Mouse (Mus musculus) thymus, adult 2 months (tissue): Measurements from ENCODE around the gene Uvssa. TPM values are rescaled to one million over a fixed set of nuclear protein-coding genes. Genes with fewer than 3 reads are reported as not detected.

ENCODE experiments used
- DNase-seq: peaks from one replicate; pipeline ENCODE4 v3.0.0; 2021
- H3K27ac ChIP-seq: fragments of 200-500 bp; 2 replicates; pipeline ENCODE4 v1.5.1; 2012; ENCODE audit warnings: low read length, control low read depth; ENCODE audit not compliant: control insufficient read depth, insufficient read depth
- H3K27me3 ChIP-seq: fragments of 200-500 bp; 2 replicates; pipeline ENCODE4 v1.6.1; 2012; ENCODE audit warnings: mild to moderate bottlenecking, low read length, moderate library complexity, mixed read lengths; ENCODE audit not compliant: control insufficient read depth, insufficient read depth
- H3K36me3 ChIP-seq: fragments of 200-500 bp; 2 replicates; pipeline ENCODE4 v1.6.1; 2012; ENCODE audit warnings: mild to moderate bottlenecking, low read length, moderate library complexity; ENCODE audit not compliant: control insufficient read depth, insufficient read depth
- H3K4me1 ChIP-seq: fragments of 200-500 bp; replicated peaks from 2 replicates; pipeline ENCODE4 v1.6.1; 2012; ENCODE audit warnings: low read length; ENCODE audit not compliant: control insufficient read depth, insufficient read depth
- H3K4me3 ChIP-seq: fragments of 200-500 bp; 2 replicates; pipeline ENCODE4 v1.5.1; 2012; ENCODE audit warnings: mild to moderate bottlenecking, low read length, control low read depth, moderate library complexity; ENCODE audit not compliant: control insufficient read depth, insufficient read depth
- CTCF ChIP-seq: fragments of 200-500 bp; IDR thresholded peaks from 2 replicates; pipeline ENCODE4 v1.5.1; 2012; ENCODE audit warnings: mild to moderate bottlenecking, control low read depth, low read length, moderate library complexity, borderline replicate concordance; ENCODE audit not compliant: control insufficient read depth, poor library complexity, insufficient read depth; ENCODE audit errors: extremely low read depth
- POLR2A ChIP-seq: fragments of 200-500 bp; IDR thresholded peaks from 2 replicates; pipeline ENCODE4 v1.6.1; 2012; ENCODE audit warnings: mild to moderate bottlenecking, low read length, control low read depth, moderate library complexity; ENCODE audit not compliant: control insufficient read depth, poor library complexity, insufficient read depth; ENCODE audit errors: extremely low read depth
- WGBS: fragments of 180-500 bp; shearing (Covaris S2); methylation state at CpG from one replicate; pipeline ENCODE4 v1.1.7; 2018; 5-methylcytosine and 5-hydroxymethylcytosine counted together
- polyA plus RNA-seq: library from polyadenylated mRNA; depleted of rRNA; stranded (reverse); fragments of >200 nt; gene quantifications from 2 replicates; pipeline ENCODE4 v1.2.3, GENCODE M21; 2012

Gene Uvssa
- polyA plus RNA-seq, 1 experiment, result 10.6 TPM

- Histone ChIP-seq H3K4me3 (no peak overlapping the region), H3K36me3 (peaks cover 51% of the 10 kb centered on the region), H3K4me1 (no peaks in the 10 kb centered on the region; the same call in 1 of the 2 replicates), H3K27me3 (no peaks in the 10 kb centered on the region), H3K27ac (no peak overlapping the region)
- DNase-seq, result no peak
- no peak for TF ChIP-seq POLR2A
- TF ChIP-seq CTCF, result no peak
- WGBS, result 72% methylated on average over 18 of the region's 18 CpGs
Measured at GRCm38 (mm10) chr5:33372331-33373038, 5.9 kb upstream of the Uvssa start.

GRCm38 (mm10) chr5:33377176-33377575 is 1.2 kb upstream of the Uvssa start:
- DNase-seq, result peak; percentile 10
- TF ChIP-seq CTCF (no peak), POLR2A (no peak)
- WGBS, result 15% methylated on average over 6 of the region's 6 CpGs
- Histone ChIP-seq H3K27ac (peak overlapping the region; percentile 86; the same call in 1 of the 2 replicates), H3K4me3 (peak overlapping the region; percentile 60; the same call in 1 of the 2 replicates), H3K36me3 (peaks cover 12% of the 10 kb centered on the region), H3K27me3 (no peaks in the 10 kb centered on the region), H3K4me1 (peaks cover 4% of the 10 kb centered on the region)

GRCm38 (mm10) chr5:33377801-33378301 is 498 bp upstream of the Uvssa start:
- peak overlapping the region; percentile 60 for H3K4me3 ChIP-seq
- no peak for TF ChIP-seq CTCF
- no peak for TF ChIP-seq POLR2A
- H3K27me3 ChIP-seq, result no peaks in the 10 kb centered on the region
- peaks cover 5% of the 10 kb centered on the region for H3K36me3 ChIP-seq
- peak; percentile 64 for DNase-seq
- H3K27ac ChIP-seq, result peak overlapping the region; percentile 86
- under 1% methylated on average over 21 of the region's 21 CpGs for WGBS
- peaks cover 4% of the 10 kb centered on the region for H3K4me1 ChIP-seq

GRCm38 (mm10) chr5:33387550-33387949 is 9.2 kb downstream of the Uvssa start:
- TF ChIP-seq CTCF (no peak), POLR2A (no peak)
- no peaks in the 10 kb centered on the region for H3K27me3 ChIP-seq
- no peak overlapping the region for H3K27ac ChIP-seq
- H3K36me3 ChIP-seq, result no peaks in the 10 kb centered on the region
- no peak for DNase-seq
- no peaks in the 10 kb centered on the region for H3K4me1 ChIP-seq
- H3K4me3 ChIP-seq, result no peak overlapping the region
- WGBS, result 95% methylated on average over 11 of the region's 11 CpGs

GRCm38 (mm10) chr5:33393803-33394202 is 15.5 kb downstream of the Uvssa start:
- Histone ChIP-seq H3K36me3 (no peaks in the 10 kb centered on the region), H3K27me3 (no peaks in the 10 kb centered on the region), H3K4me3 (no peak overlapping the region), H3K27ac (no peak overlapping the region), H3K4me1 (no peaks in the 10 kb centered on the region)
- WGBS, result 28% methylated on average over 7 of the region's 7 CpGs
- TF ChIP-seq CTCF, result peak; percentile 83
- no peak for TF ChIP-seq POLR2A
- DNase-seq, result peak; percentile 74

GRCm38 (mm10) chr5:33395693-33396092 is 17.3 kb downstream of the Uvssa start:
- no peak for DNase-seq
- Histone ChIP-seq H3K4me1 (no peaks in the 10 kb centered on the region), H3K27me3 (no peaks in the 10 kb centered on the region), H3K4me3 (no peak overlapping the region), H3K36me3 (no peaks in the 10 kb centered on the region), H3K27ac (no peak overlapping the region)
- TF ChIP-seq CTCF, result no peak
- TF ChIP-seq POLR2A, result no peak
- 96% methylated on average over 11 of the region's 11 CpGs for WGBS
